In the genomic region with DNA sequence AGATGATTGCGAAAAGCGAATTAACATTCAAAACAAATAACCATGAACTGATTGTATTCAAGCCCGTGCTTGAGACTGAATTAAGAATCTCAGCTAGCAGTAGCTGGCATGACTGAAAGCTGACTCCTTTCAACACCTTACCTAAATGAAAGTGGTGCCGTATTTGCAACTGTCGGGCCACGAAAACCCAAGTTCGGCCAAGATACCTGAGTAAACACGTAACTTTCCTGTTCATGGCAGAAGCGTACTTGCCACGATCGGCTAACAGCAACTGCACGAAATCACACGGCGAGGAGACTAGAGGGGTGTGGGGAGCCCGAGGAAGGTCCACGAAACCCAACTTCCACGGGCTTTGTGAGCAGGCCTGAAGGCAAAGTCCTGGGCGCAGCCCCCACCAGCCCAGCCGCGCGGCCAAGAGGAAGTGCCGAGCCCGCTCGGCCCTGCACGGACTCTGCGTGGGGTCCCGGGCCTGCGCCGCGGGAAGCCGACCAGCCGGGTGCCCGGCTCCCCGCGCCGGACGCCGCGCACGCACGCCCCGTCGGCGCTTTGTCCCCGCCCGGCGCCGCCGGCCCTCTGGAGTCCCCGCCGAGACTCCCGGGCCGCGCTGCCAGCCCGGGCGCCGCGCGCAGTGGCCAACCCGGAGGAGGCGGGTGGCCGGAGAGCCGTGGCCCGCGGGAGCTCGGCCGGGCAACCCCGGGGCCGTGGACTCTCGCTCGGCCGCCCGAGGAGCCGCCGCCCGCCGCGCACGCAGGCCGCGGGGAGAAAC, we compare ENCODE assay signal across 8 mouse cellular contexts. TPM values are rescaled to one million over a fixed set of nuclear protein-coding genes. Genes with fewer than 3 reads are reported as not detected.
DNase-seq lines count a peak whose midpoint lies in the region; ATAC-seq lines count a peak whose summit lies in the region.

No protein-coding gene starts in this region.

- H3K27ac ChIP-seq in hindbrain, embryonic 15.5 days (replicated peaks), result peak overlapping the region; percentile 91

- under 1% methylated on average over 63 of the region's 81 CpGs for WGBS in hindbrain, embryonic 15.5 days

- intact Hi-C loops in left cerebral cortex, postnatal 36 days (cut with DNase I), result loop anchor here (5.0 kb wide), 1 partner anchor 87 kb away; no protein-coding TSS in a partner anchor

- H3K9ac ChIP-seq in hindbrain, embryonic 15.5 days, result peak overlapping the region; percentile 94

- peak; percentile 55 for DNase-seq in cerebellum, adult 11-12 months
- no peak for DNase-seq in cerebellum, adult 11 months
- DNase-seq in c-Kit-positive CD71-positive TER-119-negative erythroid progenitor cells, embryonic 14.5 days (ENCODE audit: low read depth), result peak; percentile 20
- peak; percentile 50 for DNase-seq in forelimb bud, embryonic 11.5 days (ENCODE audit: low read depth, low spot score)
- peak; percentile 58 to 74 for DNase-seq in left cerebral cortex, postnatal 36 days (ENCODE audit: low spot score in 2 of 2)
- DNase-seq in spleen, postnatal 14 days (ENCODE audit: low spot score in 2 of 2), result peak; percentile 28 to 53

- H3K4me2 ChIP-seq in hindbrain, embryonic 15.5 days, result peak overlapping the region; percentile 52

- H3K4me1 ChIP-seq in hindbrain, embryonic 15.5 days (replicated peaks), result peaks cover 14% of the 10 kb centered on the region

- peak; percentile 62 for ATAC-seq in hindbrain, embryonic 15.5 days (ENCODE audit: low FRiP score, low read depth)
- ATAC-seq in megakaryocyte progenitor cell, adult 5-6 weeks (replicated peaks; ENCODE audit: poor library complexity), result peak; percentile 6; the same call in 1 of the 2 replicates

- no peaks in the 10 kb centered on the region for H3K27me3 ChIP-seq in hindbrain, embryonic 15.5 days

- peak overlapping the region; percentile 95 for H3K4me3 ChIP-seq in hindbrain, embryonic 15.5 days

- H3K9me3 ChIP-seq in hindbrain, embryonic 15.5 days, result no peaks in the 10 kb centered on the region

- H3K36me3 ChIP-seq in hindbrain, embryonic 15.5 days, result no peaks in the 10 kb centered on the region

RNA-seq across cellular contexts. Expression of a gene that starts 0.8 kb away (rescaled TPM):
- polyA plus RNA-seq in hindbrain, embryonic 15.5 days (2015; fragmentation: Nextera tagmentation; extraction: Ambion mirVana), result 22.4 and 24.6 TPM in 2 replicates
- total RNA-seq in left cerebral cortex, postnatal 36 days (2021), result 10 to 100 TPM; 35.3 to 41.0 TPM
- 41.8 and 51.1 TPM in 2 replicates for total RNA-seq in megakaryocyte progenitor cell, adult 5-6 weeks (2015)
- 10.7 and 15.9 TPM in 2 replicates for total RNA-seq in megakaryocyte progenitor cell, adult 5-6 weeks (2017)
